Mouse (Mus musculus) c-Kit-negative CD71-positive TER-119-positive erythroid progenitor cells, embryonic 14.5 days (primary cell): ENCODE results near the gene Nppb.

Experiments used
- DNase-seq: peaks from one replicate; pipeline ENCODE4 v3.0.0-alpha.2; 2013; ENCODE audit warnings: low read depth, low spot score

The Nppb gene

DNA sequence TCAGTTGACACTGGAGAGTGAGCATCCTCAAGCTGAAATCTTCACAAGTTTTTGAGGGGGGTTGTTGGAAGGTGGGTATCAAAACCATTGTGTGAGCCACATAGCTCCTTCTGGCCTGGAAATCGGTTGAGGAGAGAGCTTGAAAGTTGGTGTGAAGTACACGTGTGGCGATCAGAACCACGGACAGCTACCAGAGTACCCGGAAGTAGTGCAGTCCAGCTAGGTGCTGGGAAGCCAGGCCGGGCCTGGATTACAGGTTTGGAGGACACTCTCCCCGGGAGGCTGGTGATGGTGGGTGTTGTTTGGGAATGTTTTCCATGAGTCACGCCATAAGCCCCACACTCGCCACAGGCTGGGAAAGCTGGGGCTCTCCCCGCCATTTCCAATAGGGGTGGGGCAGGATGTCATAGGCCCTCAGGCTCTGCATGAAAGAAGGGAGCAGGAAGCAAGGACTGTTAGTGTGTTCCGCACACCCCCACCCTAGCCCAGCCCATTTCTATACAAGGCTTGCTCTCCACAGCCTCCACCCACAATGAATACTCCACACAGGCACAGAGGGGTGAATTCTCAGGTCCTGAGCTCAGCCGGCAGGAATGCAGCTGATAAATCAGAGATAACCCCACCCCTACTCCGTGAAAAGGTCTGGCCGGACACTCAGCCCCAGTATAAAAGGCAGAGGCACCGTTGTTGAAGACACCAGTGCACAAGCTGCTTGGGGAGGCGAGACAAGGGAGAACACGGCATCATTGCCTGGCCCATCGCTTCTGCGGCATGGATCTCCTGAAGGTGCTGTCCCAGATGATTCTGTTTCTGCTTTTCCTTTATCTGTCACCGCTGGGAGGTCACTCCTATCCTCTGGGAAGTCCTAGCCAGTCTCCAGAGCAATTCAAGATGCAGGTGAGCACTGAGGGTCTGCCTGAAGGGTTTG is at the start of gene Nppb:
Gene Nppb, plus strand, starts transcription at position 584 of the 928 bp plus-strand sequence.
- DNase-seq: no peak

DNA sequence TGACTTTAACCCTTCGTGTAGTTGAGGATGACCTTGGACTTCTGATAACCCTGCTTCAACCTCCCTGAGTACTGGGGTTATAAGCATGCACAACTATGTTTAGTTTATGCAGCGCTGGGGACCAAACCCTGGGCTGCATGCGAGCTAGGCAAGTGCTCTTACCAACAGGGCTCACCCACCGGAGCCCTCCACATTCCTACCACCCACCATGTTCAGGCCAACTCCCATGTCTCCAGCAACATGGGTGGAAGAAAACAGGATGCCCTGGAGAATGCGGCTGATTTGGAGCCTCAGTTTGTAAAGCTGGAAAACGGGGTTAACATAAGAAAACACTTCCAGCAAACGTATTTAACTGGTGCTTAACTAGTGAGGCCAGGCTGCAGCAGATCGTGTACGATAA is 49.7 kb upstream of the Nppb start:
- DNase-seq: no peak

DNA sequence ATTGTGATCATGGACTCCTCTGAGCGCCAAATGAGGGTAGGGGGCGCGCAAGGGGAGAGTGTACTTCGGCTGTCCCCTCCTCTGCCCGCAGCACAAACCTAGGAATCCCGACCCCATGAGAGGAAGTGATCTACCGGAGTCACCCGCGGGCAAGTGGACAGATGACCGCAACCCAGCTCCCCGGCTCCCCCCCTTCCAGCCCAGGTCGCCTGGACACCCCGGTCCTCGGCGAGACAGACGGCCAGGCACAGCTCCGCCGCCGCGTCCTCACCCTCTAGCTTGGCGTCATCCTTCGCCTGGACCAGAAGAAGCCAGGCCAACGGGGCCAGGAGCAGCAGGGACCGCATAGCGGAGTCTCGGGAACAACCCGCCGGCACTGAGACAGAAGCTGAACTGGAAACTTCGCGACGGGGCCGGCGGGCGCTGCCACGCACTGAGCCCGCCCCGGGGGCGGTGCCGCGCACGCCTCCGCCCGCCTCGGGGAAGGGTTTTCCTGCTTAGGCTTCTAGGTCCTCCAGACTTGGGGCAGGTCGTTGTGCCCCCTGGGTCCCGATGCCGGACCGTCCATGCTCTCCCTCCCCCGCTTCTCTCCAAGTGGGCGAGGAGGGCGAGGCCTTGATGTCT is 49.1 kb upstream of the Nppb start, which contains the start of gene Plod1:
Gene Plod1, minus strand, starts transcription at position 437 of the 624 bp plus-strand sequence.
- DNase-seq: no peak

DNA sequence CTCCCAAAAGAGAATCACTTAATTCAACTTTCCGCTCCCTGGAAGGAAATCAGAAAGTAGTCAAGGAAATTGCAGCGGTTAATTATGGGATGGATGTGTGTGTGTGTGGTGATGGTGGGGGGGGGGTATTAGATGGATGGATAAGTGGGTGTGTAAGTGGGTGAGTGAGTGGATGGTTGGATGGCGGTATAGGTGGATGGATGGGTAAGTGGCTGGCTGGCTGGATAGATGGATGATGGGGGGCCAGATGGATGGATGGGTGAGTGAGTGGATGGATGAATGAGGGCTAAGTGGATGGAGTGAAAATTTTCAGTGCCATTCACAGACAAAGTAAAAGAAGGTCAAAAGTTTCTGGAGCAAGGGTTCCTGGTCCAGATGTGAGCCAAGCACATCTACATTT is 48.6 kb upstream of the Nppb start:
- DNase-seq: no peak

DNA sequence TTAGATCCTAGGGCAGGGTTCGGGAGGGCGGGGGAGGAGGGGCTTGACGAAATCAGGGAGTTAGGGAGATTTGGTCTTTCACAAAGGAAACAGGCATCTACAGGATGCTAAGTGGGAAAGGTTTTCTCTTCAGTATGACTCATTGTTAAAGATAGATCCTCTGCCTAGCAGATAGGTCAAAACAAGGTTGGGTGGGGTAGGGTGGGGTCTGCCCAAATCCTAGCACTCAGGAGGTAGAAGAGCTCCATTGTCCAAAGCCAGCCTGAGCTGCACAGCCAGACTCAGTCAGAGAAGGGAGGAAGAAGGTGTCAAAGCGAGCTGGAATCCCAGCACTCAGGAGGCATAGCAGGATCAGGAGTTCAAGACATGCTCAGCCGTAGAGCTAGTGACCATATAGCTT is 48.1 kb upstream of the Nppb start:
- DNase-seq: no peak

DNA sequence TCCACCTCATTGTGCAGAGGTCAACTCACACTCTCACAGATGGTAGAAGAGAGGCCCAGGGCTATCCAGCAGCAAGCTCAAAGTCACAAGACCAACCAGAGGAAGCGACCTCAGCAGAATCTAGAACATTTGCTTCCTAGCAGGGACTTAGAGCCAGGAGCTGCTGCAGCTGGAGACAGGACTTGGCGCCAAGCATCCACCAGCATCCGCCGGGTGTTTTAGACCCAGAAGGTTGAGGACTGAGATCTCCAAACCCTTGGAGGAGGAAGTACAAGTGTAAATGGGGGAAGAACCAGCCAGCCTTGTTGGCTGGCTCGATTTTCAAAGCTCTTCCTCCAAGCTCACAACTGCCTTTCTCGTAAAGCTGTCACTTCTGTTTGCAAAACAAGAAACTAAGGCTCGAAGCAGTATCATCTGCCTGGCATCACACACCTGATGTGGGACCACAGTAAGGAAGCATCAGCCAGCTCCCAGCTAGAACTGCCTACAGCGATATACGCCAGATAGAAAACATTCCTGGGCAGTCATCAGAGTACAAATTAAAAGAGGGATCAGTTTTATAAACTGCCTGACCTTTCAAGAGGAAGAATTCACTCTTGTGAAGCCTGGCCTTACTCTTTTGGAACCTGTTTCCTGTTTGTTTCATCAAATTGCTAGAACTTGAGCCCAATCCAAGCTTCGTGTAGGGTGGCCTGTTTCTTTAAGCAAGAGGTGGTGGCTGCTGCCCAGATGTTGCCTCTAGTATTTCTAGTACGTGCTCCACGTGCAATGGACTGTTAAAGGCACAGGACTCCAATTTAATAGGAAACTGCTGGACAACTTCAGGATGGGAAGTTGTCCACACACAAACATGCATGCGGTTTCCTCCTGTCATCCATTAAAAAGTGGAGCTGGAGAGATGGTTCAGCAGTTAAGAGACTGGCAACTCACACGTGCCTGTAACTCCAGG is 47.2 kb upstream of the Nppb start:
- DNase-seq: no peak

DNA sequence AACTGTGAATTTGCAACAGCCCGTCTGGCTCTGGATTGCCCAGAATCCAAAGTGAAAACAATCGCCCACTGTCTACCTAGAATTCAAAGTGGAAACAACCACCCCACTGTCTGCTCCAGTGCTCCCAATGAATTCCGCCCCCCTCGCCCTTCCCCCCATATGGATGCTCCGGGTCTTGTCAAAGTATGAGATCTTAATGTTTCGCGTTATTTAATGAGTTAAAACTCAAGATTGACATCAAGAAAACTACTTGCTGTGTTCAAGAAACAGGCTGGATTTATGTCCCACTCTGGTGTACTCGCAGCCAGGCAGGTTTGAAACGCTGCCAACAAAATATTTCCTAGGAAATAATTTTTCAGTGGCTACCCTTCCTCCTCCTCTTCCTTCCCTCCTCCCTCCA is 45.5 kb upstream of the Nppb start:
- no peak for DNase-seq

DNA sequence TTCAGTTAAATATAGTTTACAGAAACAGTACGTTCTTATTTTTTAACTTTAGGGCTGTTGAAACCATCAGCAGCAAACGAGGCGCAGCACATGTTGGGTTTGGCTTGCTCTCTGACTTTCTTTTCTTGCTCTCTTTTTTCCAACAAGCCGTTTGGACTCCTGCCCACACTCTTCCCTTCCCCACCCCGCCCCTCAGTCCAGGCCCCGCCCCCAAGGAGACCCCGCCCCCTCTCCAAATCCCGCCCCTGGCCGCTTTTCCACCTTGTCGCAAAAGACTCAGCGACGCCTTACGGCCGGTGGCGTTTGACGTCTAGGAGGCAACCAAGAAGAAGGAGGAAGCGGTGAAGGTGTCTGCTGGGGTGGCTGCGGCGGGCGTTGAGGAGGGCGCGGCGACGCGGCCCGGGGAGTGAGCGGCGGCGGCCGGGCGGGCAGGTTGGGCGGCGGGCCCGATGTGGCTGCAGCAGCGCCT is 45.0 kb upstream of the Nppb start, which contains the start of gene 2510039O18Rik:
Gene 2510039O18Rik, plus strand, starts transcription at position 320 of the 469 bp plus-strand sequence.
- DNase-seq: peak; percentile 72

DNA sequence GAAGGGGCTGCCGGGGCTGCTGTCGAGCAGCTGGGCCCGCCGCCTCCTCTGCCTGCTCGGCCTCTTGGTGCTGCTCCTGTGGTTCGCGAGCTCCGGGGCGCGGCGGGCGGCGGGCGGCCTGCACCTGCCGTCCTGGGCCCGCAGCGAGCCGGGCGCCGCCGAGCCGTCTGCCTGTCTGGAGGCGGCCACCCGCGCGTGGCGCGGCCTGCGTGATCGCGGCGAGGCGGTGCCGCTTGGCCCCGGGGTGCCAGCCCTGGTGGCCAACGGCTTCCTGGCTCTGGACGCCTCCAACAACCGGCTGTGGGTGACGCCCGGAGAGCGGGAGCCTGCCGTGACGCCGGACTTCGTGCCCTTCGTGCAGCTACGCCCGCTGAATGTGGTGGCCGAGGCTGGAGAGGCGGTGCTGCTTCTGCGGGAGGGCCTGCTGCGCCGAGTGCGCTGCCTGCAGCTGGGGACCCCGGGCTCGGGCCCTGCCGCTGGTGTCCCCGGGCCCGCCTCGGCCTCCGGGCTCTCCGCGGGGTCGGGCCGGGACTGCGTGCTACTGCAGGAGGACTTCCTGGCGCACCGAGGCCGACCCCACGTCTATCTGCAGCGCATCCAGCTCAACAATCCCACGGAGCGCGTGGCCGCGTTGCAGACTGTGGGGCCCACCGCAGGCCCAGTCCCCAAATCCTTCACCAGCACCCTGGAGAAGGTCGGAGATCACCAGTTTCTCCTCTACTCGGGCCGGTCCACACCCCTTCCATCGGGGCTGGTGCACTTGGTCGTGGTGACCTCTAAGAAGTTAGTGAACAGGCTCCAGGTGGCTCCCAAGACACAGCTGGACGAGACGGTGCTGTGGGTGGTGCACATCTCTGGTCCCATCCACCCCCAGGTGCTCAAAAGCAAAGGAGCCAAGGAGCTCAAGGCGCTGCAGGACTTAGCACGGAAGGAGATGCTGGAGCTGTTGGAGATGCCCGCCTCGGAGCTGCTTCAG is 44.3 kb upstream of the Nppb start:
- DNase-seq: peak; percentile 27

DNA sequence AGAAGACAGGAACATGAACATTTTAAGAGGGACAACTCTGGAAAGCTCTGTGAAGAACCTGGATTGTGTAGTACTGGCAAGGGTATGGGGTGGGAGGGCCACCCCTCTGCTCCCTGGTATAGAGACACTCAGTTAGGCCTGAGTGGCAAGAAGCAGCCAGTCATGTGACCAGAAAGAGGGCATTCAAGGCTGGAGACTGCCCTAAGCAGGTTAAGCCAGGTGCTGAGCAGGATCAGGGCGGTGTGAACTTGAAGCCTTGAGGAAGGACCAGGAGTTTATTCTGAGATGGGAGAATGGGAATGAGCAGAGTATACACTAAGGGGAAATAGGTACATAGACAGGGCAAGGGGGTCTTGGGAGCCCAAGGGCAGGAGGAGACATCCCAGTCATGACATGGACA is 42.6 kb upstream of the Nppb start:
- no peak for DNase-seq

DNA sequence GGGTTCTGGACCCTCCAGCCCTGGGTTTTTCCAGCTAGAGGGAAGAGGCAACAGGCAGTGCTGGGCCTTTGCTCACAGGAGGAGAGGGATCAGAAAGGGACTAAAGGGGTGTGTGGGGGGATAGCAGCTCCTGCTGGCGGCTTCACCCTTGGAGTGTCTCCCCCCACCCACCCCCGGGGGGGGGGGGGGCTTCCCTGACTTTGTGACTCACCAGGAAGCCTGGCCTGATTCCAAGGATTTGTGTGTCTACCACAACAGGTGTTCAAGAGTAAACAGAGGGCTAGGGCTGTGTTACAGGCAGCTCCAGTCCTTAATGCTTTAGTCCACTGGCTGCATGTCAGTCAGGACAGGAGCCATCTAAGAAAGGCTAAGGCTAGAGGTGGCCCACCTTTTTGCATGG is 38.1 kb upstream of the Nppb start:
- DNase-seq: no peak

DNA sequence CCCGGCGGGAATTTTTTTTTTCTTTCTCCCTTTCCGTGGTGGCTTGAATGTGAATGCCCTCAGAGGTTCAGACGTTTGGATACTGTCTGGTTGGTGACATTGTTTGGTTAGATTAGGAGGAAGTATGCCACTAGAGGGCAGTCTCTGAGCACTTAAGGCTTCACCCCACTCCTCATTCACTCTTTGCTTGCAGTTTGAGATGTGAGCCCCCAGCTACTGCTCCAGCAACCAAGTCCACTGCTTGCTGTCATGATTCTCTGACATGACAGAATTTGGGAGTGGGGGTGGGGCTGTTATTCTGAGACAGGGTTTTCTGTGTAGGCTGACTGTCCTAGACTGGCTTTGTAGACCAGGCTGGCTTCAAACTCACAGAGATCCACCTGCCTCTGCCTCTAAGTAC is 32.0 kb upstream of the Nppb start:
- no peak for DNase-seq

DNA sequence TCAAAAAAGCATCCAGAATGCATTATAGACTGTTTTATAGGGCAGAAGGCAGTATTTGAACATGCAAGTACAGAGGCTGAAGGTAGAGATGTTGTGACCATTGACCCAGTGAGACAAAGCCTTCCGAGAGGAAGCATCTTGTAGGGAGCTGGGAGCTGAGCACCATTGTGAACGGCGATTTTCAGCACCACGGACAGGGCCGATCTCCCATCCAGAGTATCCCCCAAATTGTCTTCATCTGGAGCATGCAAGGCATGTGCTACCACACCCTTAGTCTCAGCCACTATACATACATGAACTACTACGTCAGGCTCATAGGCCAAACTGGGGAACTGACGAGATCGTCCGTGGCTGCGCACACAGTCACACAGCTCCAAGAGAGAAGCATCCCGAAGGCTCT is 28.4 kb upstream of the Nppb start:
- no peak for DNase-seq

DNA sequence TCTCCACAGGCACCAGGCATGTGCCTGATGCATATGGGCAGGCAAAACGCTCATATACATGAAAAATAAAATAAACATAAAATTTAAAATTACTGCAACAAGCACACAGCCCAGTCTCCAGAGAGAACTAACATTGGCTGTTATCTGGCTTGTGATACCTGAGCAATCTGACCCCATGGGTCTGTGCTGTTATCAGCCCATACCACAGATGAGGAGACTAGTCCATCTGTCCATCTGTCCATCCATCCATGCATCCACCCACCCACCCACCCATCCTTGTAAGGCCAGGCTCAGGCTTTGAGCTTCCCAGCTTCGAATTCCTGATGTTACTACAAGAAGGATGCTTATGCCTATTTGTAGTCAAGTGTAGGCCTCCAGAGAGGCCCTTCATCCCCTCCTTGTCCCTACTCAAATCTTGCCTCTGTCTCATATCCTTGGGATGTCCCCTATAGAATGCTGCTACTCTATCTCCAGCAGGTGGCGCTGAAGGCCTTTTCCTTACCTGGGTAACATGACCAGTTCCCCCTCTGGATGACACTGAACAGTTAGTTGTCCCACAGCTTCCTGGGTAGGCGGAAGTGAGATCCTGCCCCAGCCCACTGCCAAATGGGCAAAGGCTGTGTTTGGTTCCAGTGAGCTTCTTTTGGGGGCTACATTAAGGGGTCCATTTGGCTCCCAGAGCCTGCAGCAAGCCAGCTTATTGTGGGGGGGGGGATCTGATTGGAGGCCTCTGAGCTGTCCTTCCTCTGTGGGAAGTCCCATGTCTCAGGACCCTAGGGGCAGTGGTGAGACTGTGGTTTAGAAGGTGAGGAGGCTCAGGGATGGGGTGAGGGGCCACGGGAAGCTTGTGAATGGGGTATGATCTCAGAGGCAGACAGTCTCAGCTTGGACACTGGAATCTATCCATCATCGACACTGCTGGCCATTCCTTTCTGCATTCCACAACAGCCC is 25.4 kb upstream of the Nppb start:
- DNase-seq: peak; percentile 52

DNA sequence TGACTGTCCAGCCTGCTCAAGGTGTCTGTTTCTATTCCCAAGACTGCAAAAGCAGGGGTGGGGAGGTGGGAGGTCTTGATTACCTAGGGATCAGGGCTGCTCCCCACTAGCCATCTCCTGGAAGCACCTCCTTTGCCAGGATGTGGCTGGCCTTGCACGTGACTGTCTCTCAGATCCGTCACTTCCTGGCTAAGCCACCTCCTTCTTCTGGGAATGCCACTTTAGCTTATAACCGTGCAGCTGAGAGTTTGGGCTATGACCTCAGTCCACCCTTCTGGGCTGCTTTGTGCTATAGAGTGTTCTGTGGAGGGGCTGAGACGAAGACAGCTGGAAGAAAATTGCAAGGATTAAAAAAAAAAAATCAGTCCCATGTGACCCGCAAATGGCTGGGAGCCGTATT is 22.8 kb upstream of the Nppb start:
- no peak for DNase-seq

DNA sequence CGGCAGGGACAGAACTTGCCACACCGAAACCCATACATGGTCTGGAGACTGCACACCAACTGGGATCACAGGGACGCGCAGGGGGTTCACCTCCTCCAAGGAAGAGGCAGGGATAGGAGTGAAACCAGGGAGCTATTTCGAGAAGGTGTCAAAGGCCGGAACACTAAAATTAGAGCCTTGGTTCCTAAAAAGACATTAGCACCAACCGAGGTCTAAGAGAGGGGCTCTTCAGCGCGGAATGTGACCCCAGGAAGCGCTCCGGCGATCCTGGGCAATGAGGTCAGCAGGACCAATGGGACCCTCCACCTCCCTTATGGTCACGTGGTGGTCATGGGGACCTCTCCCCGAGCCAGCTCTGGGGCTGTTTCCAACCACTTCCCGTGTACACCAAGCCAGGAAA is 22.0 kb upstream of the Nppb start:
- DNase-seq: no peak

DNA sequence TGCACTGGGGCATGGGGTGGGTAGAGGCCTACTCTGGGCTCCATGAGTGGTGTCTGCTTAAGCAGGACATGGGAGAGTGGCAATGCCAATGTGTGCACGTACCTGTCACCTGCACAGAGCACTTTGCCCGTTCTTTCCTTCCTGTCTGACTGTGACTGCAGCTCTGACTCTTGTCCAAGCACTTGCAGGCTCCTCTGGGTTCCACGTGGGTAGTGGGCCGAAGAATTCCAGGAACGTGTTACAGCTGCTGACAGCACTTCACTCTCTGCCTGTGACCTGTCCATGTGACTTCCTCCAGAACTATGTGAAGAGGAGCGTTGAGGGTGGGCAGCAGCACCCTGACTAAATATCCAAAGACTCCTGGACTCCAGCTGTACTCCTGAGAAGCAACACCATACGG is 19.9 kb upstream of the Nppb start:
- DNase-seq: no peak

DNA sequence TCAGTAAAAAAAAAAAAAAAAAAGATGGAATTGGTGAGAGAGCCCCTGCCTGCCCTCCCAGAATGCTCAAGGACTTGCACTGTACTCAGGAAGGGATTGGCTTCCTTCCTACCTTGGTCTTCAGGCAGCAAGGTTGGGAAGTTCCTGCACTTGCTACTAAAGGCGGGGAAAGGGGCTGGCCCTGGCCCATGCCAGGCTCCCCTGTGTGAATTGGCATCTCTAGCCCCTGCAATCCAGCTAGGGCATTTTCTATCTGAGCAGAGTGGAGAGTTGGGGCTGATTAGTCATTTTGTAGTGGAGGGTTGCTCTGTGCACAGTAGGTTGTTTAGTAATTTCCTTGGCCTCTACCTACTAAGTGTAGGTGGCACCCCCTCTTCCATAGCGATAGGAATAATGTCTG is 16.8 kb upstream of the Nppb start:
- DNase-seq: no peak

DNA sequence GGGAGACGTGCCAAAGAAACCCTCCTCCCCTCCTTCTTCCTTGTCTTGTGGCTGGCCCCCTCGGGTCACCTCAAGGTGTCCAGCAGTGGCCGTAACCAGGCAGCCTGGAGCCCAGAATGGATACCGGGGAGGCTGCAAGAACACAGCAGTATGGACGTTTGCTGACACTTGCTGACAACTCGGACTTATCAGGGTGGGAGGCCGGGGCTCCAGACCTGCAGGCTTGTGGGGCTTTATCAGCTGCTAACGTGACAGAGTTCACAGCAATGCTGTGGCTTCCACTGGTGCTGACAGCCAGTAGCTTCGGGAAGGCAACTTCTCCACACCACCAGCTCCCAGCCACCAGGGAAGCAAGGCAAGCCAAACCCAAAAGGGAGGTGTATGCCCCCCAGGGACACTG is 16.3 kb upstream of the Nppb start:
- DNase-seq: no peak
